Mouse (Mus musculus): ENCODE measurements at regions not wholly inside any gene's neighbourhood (a gene's known extent, or its start where the extent isn't known, plus 50 kb on each side); places are given as distances from the start of the nearest gene placed in this dataset.

- Histone ChIP-seq H3K36me3 (ENCODE audit: control insufficient read depth in 1 of 2, insufficient read depth in 2 of 2, low read length in 2 of 2) (no peaks in the 10 kb centered on the region), H3K4me3 (ENCODE audit: control insufficient read depth in 1 of 2, insufficient read depth in 1 of 2, low read depth in 2 of 2, low read length in 2 of 2) (no peak overlapping the region), H3K4me1 (ENCODE audit: control insufficient read depth in 1 of 2, insufficient read depth in 2 of 2, low read length in 2 of 2) (no peaks in the 10 kb centered on the region), H3K79me2 (ENCODE audit: control insufficient read depth, insufficient read depth, low read length, poor library complexity) (no peaks in the 10 kb centered on the region), H3K27me3 (ENCODE audit: control insufficient read depth in 1 of 2, insufficient read depth in 2 of 2, low read length in 2 of 2) (no peaks in the 10 kb centered on the region), H3K27ac (ENCODE audit: control insufficient read depth, low read depth, low read length) (no peak overlapping the region), H3K9ac (ENCODE audit: control insufficient read depth, low read depth, low read length, poor library complexity, severe bottlenecking) (no peak overlapping the region), H3K9me3 (replicated peaks; ENCODE audit: insufficient read depth, low read length) (no peaks in the 10 kb centered on the region)
- no peak for DNase-seq (ENCODE audit: low read depth, low spot score)
- no peak for TF ChIP-seq BHLHE40 (IDR thresholded peaks at IDR 0.05; ENCODE audit: borderline replicate concordance, low read depth, low read length)
- TF ChIP-seq UBTF (IDR thresholded peaks at IDR 0.05; ENCODE audit: borderline replicate concordance, insufficient read depth, low read depth, low read length): no peak
- TF ChIP-seq E2F4 (IDR thresholded peaks at IDR 0.05; ENCODE audit: borderline replicate concordance, low read depth, low read length): no peak
Observed at GRCm38 (mm10) chr7:73021786-73022185, 353.5 kb upstream of the Rgma start.

GRCm38 (mm10) chr7:73025640-73026039 lies 349.7 kb upstream of the Rgma start:
- no peak for TF ChIP-seq NELFE (IDR thresholded peaks at IDR 0.05; ENCODE audit: low read depth, low read length)
- TF ChIP-seq ELF1 (IDR thresholded peaks at IDR 0.05; ENCODE audit: low read depth, low read length): no peak
- no peak for TF ChIP-seq ZKSCAN1 (IDR thresholded peaks at IDR 0.05; ENCODE audit: low read depth, low read length)
- no peak for TF ChIP-seq CTCF (IDR thresholded peaks at IDR 0.05 in 2 of 3, conservative IDR thresholded peaks at IDR 0.05 in 1 of 3; ENCODE audit: control insufficient read depth in 1 of 3, insufficient read depth in 1 of 3, low read depth in 2 of 3, low read length in 3 of 3, poor library complexity in 1 of 3, severe bottlenecking in 1 of 3)
- TF ChIP-seq MAZ (IDR thresholded peaks at IDR 0.05; ENCODE audit: low read depth, low read length): no peak
- TF ChIP-seq POLR2A (IDR thresholded peaks at IDR 0.05; ENCODE audit: control insufficient read depth in 1 of 2, insufficient read depth in 1 of 2, low read depth in 1 of 2, low read length in 2 of 2, poor library complexity in 1 of 2): no peak

GRCm38 (mm10) chr7:73028952-73029351 lies 346.4 kb upstream of the Rgma start:
- no peaks in the 10 kb centered on the region for H3K4me1 ChIP-seq (ENCODE audit: control insufficient read depth in 1 of 2, insufficient read depth in 2 of 2, low read length in 2 of 2)
- H3K4me3 ChIP-seq (ENCODE audit: control insufficient read depth in 1 of 2, insufficient read depth in 1 of 2, low read depth in 2 of 2, low read length in 2 of 2): no peak overlapping the region
- H3K27me3 ChIP-seq (ENCODE audit: control insufficient read depth in 1 of 2, insufficient read depth in 2 of 2, low read length in 2 of 2): no peaks in the 10 kb centered on the region
- no peaks in the 10 kb centered on the region for H3K79me2 ChIP-seq (ENCODE audit: control insufficient read depth, insufficient read depth, low read length, poor library complexity)
- no peaks in the 10 kb centered on the region for H3K9me3 ChIP-seq (replicated peaks; ENCODE audit: insufficient read depth, low read length)
- no peaks in the 10 kb centered on the region for H3K36me3 ChIP-seq (ENCODE audit: control insufficient read depth in 1 of 2, insufficient read depth in 2 of 2, low read length in 2 of 2)
- TF ChIP-seq USF2 (IDR thresholded peaks at IDR 0.05; ENCODE audit: borderline replicate concordance in 1 of 2, insufficient read depth in 1 of 2, low read depth in 1 of 2, low read length in 2 of 2) (no peak), POLR2A (IDR thresholded peaks at IDR 0.05; ENCODE audit: control insufficient read depth in 1 of 2, insufficient read depth in 1 of 2, low read depth in 1 of 2, low read length in 2 of 2, poor library complexity in 1 of 2) (no peak), MYC (IDR thresholded peaks at IDR 0.05; ENCODE audit: low read depth, low read length) (no peak), MAX (IDR thresholded peaks at IDR 0.05; ENCODE audit: low read length) (no peak), BHLHE40 (IDR thresholded peaks at IDR 0.05; ENCODE audit: borderline replicate concordance, low read depth, low read length) (no peak)
- H3K27ac ChIP-seq (ENCODE audit: control insufficient read depth, low read depth, low read length): no peak overlapping the region
- no peak for DNase-seq (ENCODE audit: low read depth, low spot score)
- no peak overlapping the region for H3K9ac ChIP-seq (ENCODE audit: control insufficient read depth, low read depth, low read length, poor library complexity, severe bottlenecking)

More at GRCm38 (mm10) chr7:73025640-73026039, 349.7 kb upstream of the Rgma start:
- Histone ChIP-seq H3K79me2 (ENCODE audit: control insufficient read depth, insufficient read depth, low read length, poor library complexity) (no peaks in the 10 kb centered on the region), H3K27me3 (ENCODE audit: control insufficient read depth in 1 of 2, insufficient read depth in 2 of 2, low read length in 2 of 2) (no peaks in the 10 kb centered on the region), H3K36me3 (ENCODE audit: control insufficient read depth in 1 of 2, insufficient read depth in 2 of 2, low read length in 2 of 2) (no peaks in the 10 kb centered on the region), H3K9ac (ENCODE audit: control insufficient read depth, low read depth, low read length, poor library complexity, severe bottlenecking) (no peak overlapping the region), H3K9me3 (replicated peaks; ENCODE audit: insufficient read depth, low read length) (no peaks in the 10 kb centered on the region), H3K27ac (ENCODE audit: control insufficient read depth, low read depth, low read length) (no peak overlapping the region), H3K4me1 (ENCODE audit: control insufficient read depth in 1 of 2, insufficient read depth in 2 of 2, low read length in 2 of 2) (no peaks in the 10 kb centered on the region), H3K4me3 (ENCODE audit: control insufficient read depth in 1 of 2, insufficient read depth in 1 of 2, low read depth in 2 of 2, low read length in 2 of 2) (no peak overlapping the region)
- DNase-seq (ENCODE audit: low read depth, low spot score): no peak

All from MEL (cell line).